Mouse (Mus musculus): ENCODE data around the gene Olfr1297.

Olfr1297 gene

GRCm38 (mm10) chr2:111626397-111626796, at the start of gene Olfr1297:
TSS of gene Olfr1297 (minus strand) at chr2:111626497.
- no peak for DNase-seq

DNA sequence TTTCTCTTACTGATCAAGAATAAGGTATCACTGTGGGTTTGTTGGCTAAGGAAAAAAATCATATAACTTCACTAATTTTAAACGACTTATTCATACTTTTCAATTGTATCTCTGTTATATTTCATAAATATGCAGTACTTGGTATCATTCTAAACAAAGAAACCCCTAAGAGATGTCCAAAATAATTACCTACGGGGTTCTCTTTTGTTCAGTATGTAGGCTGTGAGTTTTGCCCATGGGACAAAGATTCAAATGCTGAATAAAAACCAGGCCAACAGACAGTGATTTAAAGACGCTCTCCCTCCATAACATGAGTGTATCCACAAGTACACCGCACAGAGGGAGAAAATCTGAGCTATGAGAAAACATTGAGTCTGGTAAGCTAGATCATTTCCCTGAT, 34.8 kb upstream of the Olfr1297 start, which contains the start of gene Olfr1299:
TSS of gene Olfr1299 (plus strand) at position 301 of the 400 bp plus-strand sequence.
- no peak for DNase-seq

DNA sequence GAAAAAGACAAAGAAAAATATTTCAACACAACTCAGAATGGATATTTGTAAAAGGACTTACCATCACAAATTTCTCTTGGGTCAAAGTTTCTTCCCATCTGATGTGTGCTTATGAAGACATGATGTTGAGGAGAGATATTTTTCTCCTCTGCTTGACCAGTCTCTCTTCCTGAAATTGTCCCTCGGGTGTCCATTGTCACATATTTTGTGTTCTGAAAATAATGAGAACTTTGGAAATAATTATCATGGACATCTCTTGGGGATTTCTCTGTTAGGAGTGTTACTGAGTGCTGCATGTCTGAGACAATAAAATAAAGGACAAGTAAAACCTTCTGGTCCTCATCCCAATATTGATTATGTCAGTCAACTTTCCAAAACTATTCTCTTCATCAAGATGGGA, 22.8 kb upstream of the Olfr1297 start, which contains the start of gene Olfr1298:
TSS of gene Olfr1298 (minus strand) at position 101 of the 400 bp plus-strand sequence.
- no peak for DNase-seq

DNA sequence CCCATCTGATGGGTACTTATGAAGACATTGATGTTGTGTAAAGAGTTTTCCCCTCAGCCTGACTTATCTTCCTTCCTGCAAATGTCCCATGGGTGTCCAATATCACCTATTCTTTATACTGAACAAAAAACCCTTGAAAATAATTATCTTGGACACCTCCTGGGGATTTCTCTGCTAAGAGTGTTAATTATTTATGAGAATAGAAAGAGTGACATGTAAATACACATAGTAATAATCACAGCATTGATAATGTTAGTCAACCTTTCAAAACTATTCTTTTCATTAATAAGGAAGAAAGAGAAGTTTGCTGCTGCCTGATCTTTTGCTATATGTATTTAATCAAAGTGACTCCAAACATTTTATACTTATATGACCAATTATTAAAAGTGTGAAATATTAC, 56.7 kb downstream of the Olfr1297 start, which contains the start of gene Olfr1295:
TSS of gene Olfr1295 (minus strand) at position 101 of the 400 bp plus-strand sequence.
- DNase-seq, result no peak

Measured in lung, postnatal 36 days (tissue).